Mouse (Mus musculus) spleen, adult 2 months (tissue): ENCODE data around the gene Lhx2. TPM values are rescaled to one million over a fixed set of nuclear protein-coding genes. Genes with fewer than 3 reads are reported as not detected.

ENCODE experiments used
- DNase-seq, 2 experiments: peaks; one replicate each; pipeline versions ENCODE4 v3.0.0 to v3.0.0-alpha.2; 2012 to 2021; ENCODE audit warnings: low spot score in 2 of 2, low read depth in 1 of 2
- H3K27ac ChIP-seq: fragments of 200-500 bp; 2 replicates; pipeline ENCODE4 v1.5.1; 2012; ENCODE audit warnings: low read length, inconsistent platforms; ENCODE audit not compliant: insufficient read depth
- H3K27me3 ChIP-seq: fragments of 200-500 bp; 2 replicates; pipeline ENCODE4 v1.6.1; 2012; ENCODE audit warnings: mild to moderate bottlenecking, moderate library complexity, low read length, inconsistent platforms; ENCODE audit not compliant: control insufficient read depth, insufficient read depth
- H3K36me3 ChIP-seq: fragments of 200-500 bp; 2 replicates; pipeline ENCODE4 v1.6.1; 2012; ENCODE audit warnings: mild to moderate bottlenecking, low read length, inconsistent platforms; ENCODE audit not compliant: control insufficient read depth, insufficient read depth
- H3K4me1 ChIP-seq: fragments of 200-500 bp; 2 replicates; pipeline ENCODE4 v1.6.1; 2011; ENCODE audit warnings: inconsistent platforms; ENCODE audit not compliant: control insufficient read depth, insufficient read depth, insufficient read length
- H3K4me3 ChIP-seq: fragments of 200-500 bp; 2 replicates; pipeline ENCODE4 v1.5.1; 2011; ENCODE audit warnings: mild to moderate bottlenecking, inconsistent platforms; ENCODE audit not compliant: insufficient read depth, insufficient read length; ENCODE audit errors: extremely low read depth
- CTCF ChIP-seq: fragments of 200-500 bp; IDR thresholded peaks from 2 replicates; pipeline ENCODE4 v1.5.1; 2011; ENCODE audit warnings: mild to moderate bottlenecking, inconsistent platforms; ENCODE audit not compliant: insufficient read depth, insufficient read length, insufficient replicate concordance; ENCODE audit errors: extremely low read depth
- POLR2A ChIP-seq: fragments of 200-500 bp; IDR thresholded peaks from 2 replicates; pipeline ENCODE4 v1.6.1; 2011; ENCODE audit warnings: low read depth, low read length, inconsistent platforms
- WGBS: fragments of 180-500 bp; shearing (Covaris S2); methylation state at CpG from one replicate; pipeline ENCODE4 v1.1.7; 2018; 5-methylcytosine and 5-hydroxymethylcytosine counted together
- polyA plus RNA-seq: library from polyadenylated mRNA; depleted of rRNA; stranded (reverse); fragments of >200 nt; gene quantifications from 2 replicates; pipeline ENCODE4 v1.2.3, GENCODE M21; 2012

Gene Lhx2
- polyA plus RNA-seq, 1 experiment: 0.30 TPM

GRCm38 (mm10) chr2:38337681-38338080, 1.4 kb upstream of the Lhx2 start:
- 61% methylated on average over 5 of the region's 5 CpGs for WGBS
- H3K27me3 ChIP-seq: peaks cover 34% of the 10 kb centered on the region
- TF ChIP-seq POLR2A (no peak), CTCF (no peak)

GRCm38 (mm10) chr2:38338348-38338932, 641 bp upstream of the Lhx2 start:
- TF ChIP-seq POLR2A (no peak), CTCF (no peak)
- DNase-seq: no peak
- 15% methylated on average over 5 of the region's 5 CpGs for WGBS
- Histone ChIP-seq H3K27ac (no peak overlapping the region), H3K4me3 (no peak overlapping the region), H3K27me3 (peaks cover 36% of the 10 kb centered on the region), H3K4me1 (peaks cover 7% of the 10 kb centered on the region), H3K36me3 (no peaks in the 10 kb centered on the region)

More at GRCm38 (mm10) chr2:38337681-38338080, 1.4 kb upstream of the Lhx2 start:
- Histone ChIP-seq H3K4me1 (peaks cover 7% of the 10 kb centered on the region), H3K27ac (no peak overlapping the region), H3K36me3 (no peaks in the 10 kb centered on the region), H3K4me3 (no peak overlapping the region)
- no peak for DNase-seq

- Histone ChIP-seq H3K27ac (no peak overlapping the region), H3K36me3 (no peaks in the 10 kb centered on the region), H3K27me3 (peaks cover 35% of the 10 kb centered on the region), H3K4me3 (no peak overlapping the region), H3K4me1 (peaks cover 7% of the 10 kb centered on the region)
- 8% methylated on average over 9 of the region's 9 CpGs for WGBS
- TF ChIP-seq POLR2A: no peak
- no peak for TF ChIP-seq CTCF
- DNase-seq: no peak
Observed at GRCm38 (mm10) chr2:38339910-38340625, 987 bp downstream of the Lhx2 start.

GRCm38 (mm10) chr2:38340626-38341200, 1.6 kb downstream of the Lhx2 start:
- Histone ChIP-seq H3K4me3 (no peak overlapping the region), H3K27ac (no peak overlapping the region), H3K27me3 (peaks cover 32% of the 10 kb centered on the region), H3K36me3 (no peaks in the 10 kb centered on the region), H3K4me1 (peaks cover 7% of the 10 kb centered on the region)
- WGBS: 8% methylated on average over 10 of the region's 10 CpGs
- DNase-seq: no peak
- no peak for TF ChIP-seq CTCF
- no peak for TF ChIP-seq POLR2A

- no peak for DNase-seq
- no peak overlapping the region for H3K4me3 ChIP-seq
- TF ChIP-seq CTCF (no peak), POLR2A (no peak)
- 37% methylated on average over 1 of the region's 1 CpGs for WGBS
- no peaks in the 10 kb centered on the region for H3K36me3 ChIP-seq
- peaks cover 12% of the 10 kb centered on the region for H3K4me1 ChIP-seq
- H3K27me3 ChIP-seq: peaks cover 44% of the 10 kb centered on the region
- H3K27ac ChIP-seq: no peak overlapping the region
Observed at GRCm38 (mm10) chr2:38343573-38343972, 4.5 kb downstream of the Lhx2 start.

- no peak for DNase-seq
- Histone ChIP-seq H3K4me3 (no peak overlapping the region), H3K4me1 (peaks cover 5% of the 10 kb centered on the region), H3K36me3 (no peaks in the 10 kb centered on the region), H3K27me3 (peaks cover 42% of the 10 kb centered on the region), H3K27ac (no peak overlapping the region)
- no peak for TF ChIP-seq POLR2A
- no peak for TF ChIP-seq CTCF
Observed at GRCm38 (mm10) chr2:38344727-38345126, 5.6 kb downstream of the Lhx2 start.

- no peak for TF ChIP-seq POLR2A
- TF ChIP-seq CTCF: no peak
- Histone ChIP-seq H3K4me3 (no peak overlapping the region), H3K27me3 (peaks cover 44% of the 10 kb centered on the region), H3K36me3 (no peaks in the 10 kb centered on the region), H3K4me1 (peaks cover 14% of the 10 kb centered on the region), H3K27ac (no peak overlapping the region)
- DNase-seq: no peak
- 5% methylated on average over 6 of the region's 6 CpGs for WGBS
Observed at GRCm38 (mm10) chr2:38346417-38346816, 7.3 kb downstream of the Lhx2 start.
